Mouse (Mus musculus) liver, embryonic 15.5 days (tissue): ENCODE results near the gene Lman2l. TPM values are rescaled to one million over a fixed set of nuclear protein-coding genes. Genes with fewer than 3 reads are reported as not detected.
A peak's percentile ranks its signal among the peaks of the same experiment; 100 is the strongest.

Source experiments
- ATAC-seq: fragments of 200-750 bp; cut with Nextera tagmentation; 2 replicates; pipeline ENCODE4 v1.8.0; 2017; ENCODE audit warnings: moderate number of reproducible peaks, mild to moderate bottlenecking, moderate library complexity; ENCODE audit not compliant: insufficient read depth
- H3K27ac ChIP-seq: fragments of 300-500 bp; sonication (generic); replicated peaks from 2 replicates; pipeline ENCODE4 v1.5.1; 2015; ENCODE audit warnings: mild to moderate bottlenecking, inconsistent platforms
- H3K27me3 ChIP-seq: fragments of 300-500 bp; sonication (generic); 2 replicates; pipeline ENCODE4 v1.6.1; 2015; ENCODE audit warnings: mild to moderate bottlenecking, inconsistent platforms
- H3K36me3 ChIP-seq: fragments of 300-500 bp; sonication (generic); replicated peaks from 2 replicates; pipeline ENCODE4 v1.6.1; 2015; ENCODE audit warnings: moderate library complexity, mild to moderate bottlenecking, inconsistent platforms
- H3K4me1 ChIP-seq: fragments of 300-500 bp; sonication (generic); replicated peaks from 2 replicates; pipeline ENCODE4 v1.6.1; 2015; ENCODE audit warnings: inconsistent platforms
- H3K4me2 ChIP-seq: fragments of 300-500 bp; sonication (generic); 2 replicates; pipeline ENCODE4 v1.6.1; 2015; ENCODE audit warnings: moderate library complexity, mild to moderate bottlenecking, inconsistent platforms
- H3K4me3 ChIP-seq: fragments of 300-500 bp; sonication (generic); replicated peaks from 2 replicates; pipeline ENCODE4 v1.5.1; 2015; ENCODE audit warnings: mild to moderate bottlenecking, inconsistent platforms
- H3K9ac ChIP-seq: fragments of 300-500 bp; sonication (generic); 2 replicates; pipeline ENCODE4 v1.6.1; 2015; ENCODE audit warnings: moderate library complexity, mild to moderate bottlenecking, inconsistent platforms
- H3K9me3 ChIP-seq: fragments of 300-500 bp; sonication (generic); replicated peaks from 2 replicates; pipeline ENCODE4 v1.6.1; 2016; ENCODE audit warnings: inconsistent platforms
- WGBS: fragments of 180-500 bp; shearing (Covaris S2); methylation state at CpG from one replicate; pipeline ENCODE4 v1.1.7; 2015; ENCODE audit warnings: mixed read lengths; ENCODE audit not compliant: insufficient replicate concordance; 5-methylcytosine and 5-hydroxymethylcytosine counted together
- polyA plus RNA-seq: library from polyadenylated mRNA; unstranded; fragments of >200 nt; fragmentation: Nextera tagmentation; extraction: Ambion mirVana; gene quantifications from 2 replicates; pipeline ENCODE4 v1.2.1, GENCODE M21; 2015

Gene Lman2l
- polyA plus RNA-seq, 1 experiment from 2014 or later: 12.6 TPM

GRCm38 (mm10) chr1:36475480-36476110 lies 30.5 kb upstream of the Lman2l start:
- H3K9ac ChIP-seq: no peak overlapping the region
- H3K4me2 ChIP-seq: peak overlapping the region; percentile 25
- H3K4me1 ChIP-seq: peaks cover 53% of the 10 kb centered on the region
- no peaks in the 10 kb centered on the region for H3K36me3 ChIP-seq
- no peaks in the 10 kb centered on the region for H3K9me3 ChIP-seq
- no peak overlapping the region for H3K27ac ChIP-seq
- no peak overlapping the region for H3K4me3 ChIP-seq
- ATAC-seq: no peak
- WGBS: 35% methylated on average over 8 of the region's 8 CpGs
- peaks cover 24% of the 10 kb centered on the region for H3K27me3 ChIP-seq

- no peaks in the 10 kb centered on the region for H3K9me3 ChIP-seq
- WGBS: 62% methylated on average over 3 of the region's 3 CpGs
- H3K4me2 ChIP-seq: peak overlapping the region; percentile 25; the same call in 1 of the 2 replicates
- H3K27ac ChIP-seq: no peak overlapping the region
- peaks cover 24% of the 10 kb centered on the region for H3K27me3 ChIP-seq
- no peak overlapping the region for H3K9ac ChIP-seq
- no peak for ATAC-seq
- peaks cover 62% of the 10 kb centered on the region for H3K4me1 ChIP-seq
- no peak overlapping the region for H3K4me3 ChIP-seq
- no peaks in the 10 kb centered on the region for H3K36me3 ChIP-seq
Measured at GRCm38 (mm10) chr1:36474646-36475045, 29.6 kb upstream of the Lman2l start.

GRCm38 (mm10) chr1:36473211-36473780 lies 28.2 kb upstream of the Lman2l start:
- H3K9me3 ChIP-seq: no peaks in the 10 kb centered on the region
- peaks cover 66% of the 10 kb centered on the region for H3K4me1 ChIP-seq
- peak overlapping the region; percentile 99 for H3K4me2 ChIP-seq
- H3K27me3 ChIP-seq: peaks cover 24% of the 10 kb centered on the region
- no peak overlapping the region for H3K9ac ChIP-seq
- no peak overlapping the region for H3K27ac ChIP-seq
- no peaks in the 10 kb centered on the region for H3K36me3 ChIP-seq
- WGBS: 45% methylated on average over 10 of the region's 10 CpGs
- peak overlapping the region; percentile 75 for H3K4me3 ChIP-seq
- no peak for ATAC-seq

GRCm38 (mm10) chr1:36472106-36472440 lies 27.0 kb upstream of the Lman2l start:
- Histone ChIP-seq H3K36me3 (no peaks in the 10 kb centered on the region), H3K27ac (no peak overlapping the region), H3K9me3 (no peaks in the 10 kb centered on the region), H3K27me3 (peaks cover 24% of the 10 kb centered on the region), H3K4me2 (peak overlapping the region; percentile 99), H3K4me3 (peak overlapping the region; percentile 75), H3K9ac (peak overlapping the region; percentile 78), H3K4me1 (peaks cover 68% of the 10 kb centered on the region)
- 15% methylated on average over 18 of the region's 18 CpGs for WGBS
- ATAC-seq: 0 out of 2 replicates have a peak, but pooled peaks have one; percentile 4

- peak; percentile 93 for ATAC-seq
- Histone ChIP-seq H3K27me3 (peaks cover 24% of the 10 kb centered on the region), H3K4me3 (peak within 1 kb of the TSS; percentile 75), H3K9me3 (no peaks in the 10 kb centered on the region), H3K4me2 (peak within 1 kb of the TSS; percentile 99), H3K27ac (peak within 1 kb of the TSS; percentile 86), H3K36me3 (no peaks in the 10 kb centered on the region), H3K4me1 (peaks cover 64% of the 10 kb centered on the region), H3K9ac (peak within 1 kb of the TSS; percentile 78)
- under 1% methylated on average over 91 of the region's 98 CpGs for WGBS
Measured at GRCm38 (mm10) chr1:36471181-36472105, 26.4 kb upstream of the Lman2l start, which contains the start of gene Cnnm4. Gene Cnnm4 (plus strand): TSS chr1:36471620.

GRCm38 (mm10) chr1:36469811-36470444 lies 24.9 kb upstream of the Lman2l start:
- H3K27ac ChIP-seq: no peak overlapping the region
- H3K36me3 ChIP-seq: no peaks in the 10 kb centered on the region
- ATAC-seq: no peak
- H3K4me3 ChIP-seq: no peak overlapping the region
- WGBS: 55% methylated on average over 2 of the region's 2 CpGs
- H3K27me3 ChIP-seq: peaks cover 30% of the 10 kb centered on the region
- no peak overlapping the region for H3K9ac ChIP-seq
- no peaks in the 10 kb centered on the region for H3K9me3 ChIP-seq
- H3K4me1 ChIP-seq: peaks cover 56% of the 10 kb centered on the region
- H3K4me2 ChIP-seq: peak overlapping the region; percentile 99; the same call in 1 of the 2 replicates

- no peak overlapping the region for H3K4me2 ChIP-seq
- H3K4me3 ChIP-seq: no peak overlapping the region
- 46% methylated on average over 5 of the region's 5 CpGs for WGBS
- no peaks in the 10 kb centered on the region for H3K36me3 ChIP-seq
- no peak overlapping the region for H3K27ac ChIP-seq
- ATAC-seq: no peak
- peaks cover 15% of the 10 kb centered on the region for H3K27me3 ChIP-seq
- H3K4me1 ChIP-seq: peaks cover 39% of the 10 kb centered on the region
- H3K9ac ChIP-seq: no peak overlapping the region
- H3K9me3 ChIP-seq: no peaks in the 10 kb centered on the region
Measured at GRCm38 (mm10) chr1:36467446-36467845, 22.4 kb upstream of the Lman2l start.

GRCm38 (mm10) chr1:36465641-36466160 lies 20.6 kb upstream of the Lman2l start:
- no peak for ATAC-seq
- H3K9me3 ChIP-seq: no peaks in the 10 kb centered on the region
- H3K4me3 ChIP-seq: no peak overlapping the region
- WGBS: 54% methylated on average over 4 of the region's 4 CpGs
- peaks cover 6% of the 10 kb centered on the region; the same call in 1 of the 2 replicates for H3K27me3 ChIP-seq
- peaks cover 25% of the 10 kb centered on the region for H3K4me1 ChIP-seq
- H3K27ac ChIP-seq: no peak overlapping the region
- H3K4me2 ChIP-seq: no peak overlapping the region
- H3K9ac ChIP-seq: no peak overlapping the region
- H3K36me3 ChIP-seq: no peaks in the 10 kb centered on the region

GRCm38 (mm10) chr1:36461829-36462228 lies 16.8 kb upstream of the Lman2l start:
- Histone ChIP-seq H3K4me3 (no peak overlapping the region), H3K36me3 (no peaks in the 10 kb centered on the region), H3K4me2 (no peak overlapping the region), H3K27me3 (peaks cover 6% of the 10 kb centered on the region; the same call in 1 of the 2 replicates), H3K9me3 (no peaks in the 10 kb centered on the region), H3K4me1 (0 out of 2 replicates have a peak, but pooled peaks cover 6% of the 10 kb centered on the region), H3K9ac (no peak overlapping the region), H3K27ac (no peak overlapping the region)
- ATAC-seq: no peak
- 10% methylated on average over 2 of the region's 2 CpGs for WGBS

- Histone ChIP-seq H3K27me3 (no peaks in the 10 kb centered on the region), H3K4me1 (no peaks in the 10 kb centered on the region), H3K4me3 (no peak overlapping the region), H3K4me2 (no peak overlapping the region), H3K9me3 (no peaks in the 10 kb centered on the region), H3K9ac (no peak overlapping the region), H3K36me3 (no peaks in the 10 kb centered on the region), H3K27ac (no peak overlapping the region)
- 24% methylated on average over 5 of the region's 5 CpGs for WGBS
- no peak for ATAC-seq
Measured at GRCm38 (mm10) chr1:36458169-36458568, 13.1 kb upstream of the Lman2l start.
